Mouse (Mus musculus): ENCODE results near the gene 1110008P14Rik. TPM values are rescaled to one million over a fixed set of nuclear protein-coding genes. Genes with fewer than 3 reads are reported as not detected.

The 1110008P14Rik gene
- polyA plus RNA-seq, 1 experiment from 2014 or later = 52.1 TPM

- Histone ChIP-seq H3K4me3 (replicated peaks) (no peak overlapping the region), H3K9me3 (replicated peaks) (no peaks in the 10 kb centered on the region), H3K27me3 (peaks cover 7% of the 10 kb centered on the region), H3K9ac (no peak overlapping the region), H3K4me1 (peaks cover 28% of the 10 kb centered on the region), H3K27ac (no peak overlapping the region), H3K36me3 (no peaks in the 10 kb centered on the region), H3K4me2 (no peak overlapping the region)
- ATAC-seq (replicated peaks; ENCODE audit: low FRiP score) = no peak
- 68% methylated on average over 3 of the region's 3 CpGs for WGBS
Measured at GRCm38 (mm10) chr2:32357710-32358109, 24.0 kb downstream of the 1110008P14Rik start.

GRCm38 (mm10) chr2:32356216-32356615, 25.5 kb downstream of the 1110008P14Rik start:
- 64% methylated on average over 10 of the region's 10 CpGs for WGBS
- H3K27me3 ChIP-seq = no peaks in the 10 kb centered on the region
- H3K27ac ChIP-seq = no peak overlapping the region
- no peak for ATAC-seq (replicated peaks; ENCODE audit: low FRiP score)
- peaks cover 33% of the 10 kb centered on the region for H3K4me1 ChIP-seq
- H3K9ac ChIP-seq = no peak overlapping the region
- H3K36me3 ChIP-seq = no peaks in the 10 kb centered on the region
- no peak overlapping the region for H3K4me3 ChIP-seq (replicated peaks)
- H3K9me3 ChIP-seq (replicated peaks) = no peaks in the 10 kb centered on the region
- no peak overlapping the region for H3K4me2 ChIP-seq

GRCm38 (mm10) chr2:32354336-32354895, 27.3 kb downstream of the 1110008P14Rik start:
- 88% methylated on average over 3 of the region's 3 CpGs for WGBS
- peaks cover 36% of the 10 kb centered on the region for H3K4me1 ChIP-seq
- H3K4me3 ChIP-seq (replicated peaks) = no peak overlapping the region
- no peak overlapping the region for H3K27ac ChIP-seq
- H3K4me2 ChIP-seq = no peak overlapping the region
- H3K9me3 ChIP-seq (replicated peaks) = no peaks in the 10 kb centered on the region
- no peaks in the 10 kb centered on the region for H3K27me3 ChIP-seq
- no peaks in the 10 kb centered on the region for H3K36me3 ChIP-seq
- H3K9ac ChIP-seq = no peak overlapping the region
- no peak for ATAC-seq (replicated peaks; ENCODE audit: low FRiP score)

- Histone ChIP-seq H3K4me3 (replicated peaks) (no peak overlapping the region), H3K9ac (no peak overlapping the region), H3K27me3 (no peaks in the 10 kb centered on the region), H3K4me2 (peak overlapping the region; percentile 99; the same call in 1 of the 2 replicates), H3K27ac (no peak overlapping the region), H3K4me1 (peaks cover 36% of the 10 kb centered on the region), H3K9me3 (replicated peaks) (no peaks in the 10 kb centered on the region), H3K36me3 (no peaks in the 10 kb centered on the region)
- ATAC-seq (replicated peaks; ENCODE audit: low FRiP score) = no peak
- 62% methylated on average over 6 of the region's 6 CpGs for WGBS
Measured at GRCm38 (mm10) chr2:32353836-32354235, 27.9 kb downstream of the 1110008P14Rik start.

GRCm38 (mm10) chr2:32353007-32353542, 28.7 kb downstream of the 1110008P14Rik start, which contains the start of gene Dnm1:
TSS of gene Dnm1 (minus strand) at chr2:32353338.
- Histone ChIP-seq H3K4me2 (peak within 1 kb of the TSS; percentile 99), H3K9ac (peak within 1 kb of the TSS; percentile 67), H3K4me1 (peaks cover 36% of the 10 kb centered on the region), H3K9me3 (replicated peaks) (no peaks in the 10 kb centered on the region), H3K4me3 (replicated peaks) (peak within 1 kb of the TSS; percentile 62), H3K36me3 (no peaks in the 10 kb centered on the region), H3K27me3 (no peaks in the 10 kb centered on the region), H3K27ac (peak within 1 kb of the TSS; percentile 23; the same call in 1 of the 2 replicates)
- peak; percentile 63 for ATAC-seq (replicated peaks; ENCODE audit: low FRiP score)
- under 1% methylated on average over 63 of the region's 63 CpGs for WGBS

GRCm38 (mm10) chr2:32352151-32353006, 29.4 kb downstream of the 1110008P14Rik start, which contains the start of gene Ciz1:
TSS of gene Ciz1 (plus strand) at chr2:32352327.
- peak within 1 kb of the TSS; percentile 62 for H3K4me3 ChIP-seq (replicated peaks)
- H3K4me2 ChIP-seq = peak within 1 kb of the TSS; percentile 99
- peaks cover 36% of the 10 kb centered on the region for H3K4me1 ChIP-seq
- peak within 1 kb of the TSS; percentile 67 for H3K9ac ChIP-seq
- peak within 1 kb of the TSS; percentile 23; the same call in 1 of the 2 replicates for H3K27ac ChIP-seq
- H3K9me3 ChIP-seq (replicated peaks) = no peaks in the 10 kb centered on the region
- WGBS = 1% methylated on average over 44 of the region's 52 CpGs
- no peaks in the 10 kb centered on the region for H3K27me3 ChIP-seq
- ATAC-seq (replicated peaks; ENCODE audit: low FRiP score) = peak; percentile 50; the same call in 1 of the 2 replicates
- no peaks in the 10 kb centered on the region for H3K36me3 ChIP-seq

- peaks cover 36% of the 10 kb centered on the region for H3K4me1 ChIP-seq
- no peaks in the 10 kb centered on the region for H3K9me3 ChIP-seq (replicated peaks)
- H3K27ac ChIP-seq = no peak overlapping the region
- peak overlapping the region; percentile 67; the same call in 1 of the 2 replicates for H3K9ac ChIP-seq
- no peak overlapping the region for H3K4me3 ChIP-seq (replicated peaks)
- 46% methylated on average over 9 of the region's 9 CpGs for WGBS
- no peaks in the 10 kb centered on the region for H3K36me3 ChIP-seq
- peak overlapping the region; percentile 99 for H3K4me2 ChIP-seq
- ATAC-seq (replicated peaks; ENCODE audit: low FRiP score) = no peak
- H3K27me3 ChIP-seq = no peaks in the 10 kb centered on the region
Measured at GRCm38 (mm10) chr2:32351471-32351961, 30.2 kb downstream of the 1110008P14Rik start.

GRCm38 (mm10) chr2:32350471-32351051, 31.2 kb downstream of the 1110008P14Rik start:
- no peaks in the 10 kb centered on the region for H3K36me3 ChIP-seq
- no peak for ATAC-seq (replicated peaks; ENCODE audit: low FRiP score)
- H3K9me3 ChIP-seq (replicated peaks) = no peaks in the 10 kb centered on the region
- H3K4me1 ChIP-seq = peaks cover 36% of the 10 kb centered on the region
- H3K27me3 ChIP-seq = no peaks in the 10 kb centered on the region
- WGBS = 47% methylated on average over 13 of the region's 13 CpGs
- H3K4me3 ChIP-seq (replicated peaks) = no peak overlapping the region
- H3K27ac ChIP-seq = no peak overlapping the region
- H3K9ac ChIP-seq = no peak overlapping the region
- no peak overlapping the region for H3K4me2 ChIP-seq

- Histone ChIP-seq H3K27ac (no peak overlapping the region), H3K9me3 (replicated peaks) (no peaks in the 10 kb centered on the region), H3K4me3 (replicated peaks) (no peak overlapping the region), H3K4me2 (no peak overlapping the region), H3K27me3 (no peaks in the 10 kb centered on the region), H3K9ac (no peak overlapping the region), H3K4me1 (peaks cover 36% of the 10 kb centered on the region), H3K36me3 (no peaks in the 10 kb centered on the region)
- 64% methylated on average over 8 of the region's 8 CpGs for WGBS
- no peak for ATAC-seq (replicated peaks; ENCODE audit: low FRiP score)
Measured at GRCm38 (mm10) chr2:32349625-32350255, 32.0 kb downstream of the 1110008P14Rik start.

- Histone ChIP-seq H3K9ac (no peak overlapping the region), H3K4me1 (peaks cover 30% of the 10 kb centered on the region), H3K36me3 (no peaks in the 10 kb centered on the region), H3K4me2 (no peak overlapping the region), H3K9me3 (replicated peaks) (no peaks in the 10 kb centered on the region), H3K27me3 (no peaks in the 10 kb centered on the region), H3K27ac (no peak overlapping the region), H3K4me3 (replicated peaks) (no peak overlapping the region)
- no peak for ATAC-seq (replicated peaks; ENCODE audit: low FRiP score)
- 79% methylated on average over 11 of the region's 11 CpGs for WGBS
Measured at GRCm38 (mm10) chr2:32348311-32348710, 33.4 kb downstream of the 1110008P14Rik start.

GRCm38 (mm10) chr2:32347019-32347418, 34.7 kb downstream of the 1110008P14Rik start:
- H3K4me1 ChIP-seq = peaks cover 18% of the 10 kb centered on the region
- no peak overlapping the region for H3K4me2 ChIP-seq
- no peak overlapping the region for H3K4me3 ChIP-seq (replicated peaks)
- WGBS = 77% methylated on average over 6 of the region's 6 CpGs
- H3K9ac ChIP-seq = no peak overlapping the region
- no peak overlapping the region for H3K27ac ChIP-seq
- H3K9me3 ChIP-seq (replicated peaks) = no peaks in the 10 kb centered on the region
- H3K36me3 ChIP-seq = no peaks in the 10 kb centered on the region
- no peak for ATAC-seq (replicated peaks; ENCODE audit: low FRiP score)
- no peaks in the 10 kb centered on the region for H3K27me3 ChIP-seq
